Mouse (Mus musculus) c-Kit-positive CD71-positive TER-119-positive erythroid progenitor cells, embryonic 14.5 days (primary cell): Measurements from ENCODE around the gene Grin1.

Experiments
- DNase-seq: peaks from one replicate; pipeline ENCODE4 v3.0.0-alpha.2; 2013; ENCODE audit warnings: low spot score

Grin1 gene

DNA sequence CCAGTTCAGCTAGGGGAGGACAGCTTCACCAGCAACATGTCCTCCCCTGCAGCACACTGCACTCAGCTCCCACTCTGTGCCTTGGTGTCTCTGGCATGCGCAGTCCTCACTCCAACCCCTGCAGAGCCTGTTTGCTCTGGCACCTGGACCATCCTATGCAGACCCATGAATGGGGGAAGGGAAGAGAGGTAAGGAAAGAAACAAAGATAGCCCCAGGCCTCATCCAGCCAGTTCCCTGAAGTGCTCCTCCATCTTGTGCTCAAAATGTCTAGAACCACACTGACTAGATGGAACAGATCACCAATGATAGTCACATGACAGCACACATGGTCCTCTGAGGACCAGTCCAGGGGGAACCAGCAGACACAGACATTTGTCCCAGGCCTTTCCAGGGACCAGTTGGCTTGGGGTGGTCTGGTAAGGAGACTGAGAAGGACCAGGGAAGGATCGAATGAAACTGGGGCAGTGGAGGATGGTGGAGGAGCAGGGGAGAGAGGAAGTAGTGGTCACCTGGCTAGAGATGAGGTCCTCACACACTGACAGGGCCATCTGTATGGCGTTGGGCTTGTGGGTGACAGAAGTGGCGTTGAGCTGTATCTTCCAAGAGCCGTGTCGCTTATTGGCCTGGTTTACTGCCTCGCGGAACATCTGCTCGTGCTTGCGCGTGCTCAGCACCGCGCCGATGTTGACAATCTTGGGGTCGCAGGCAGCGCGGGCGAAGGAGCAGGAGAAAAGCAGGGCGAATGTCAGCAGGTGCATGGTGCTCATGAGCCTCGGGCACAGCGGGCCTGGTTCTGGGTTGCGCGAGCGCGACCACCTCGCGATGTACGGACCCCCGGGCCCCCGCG, 644 bp downstream of the Grin1 start:
- no peak for DNase-seq

DNA sequence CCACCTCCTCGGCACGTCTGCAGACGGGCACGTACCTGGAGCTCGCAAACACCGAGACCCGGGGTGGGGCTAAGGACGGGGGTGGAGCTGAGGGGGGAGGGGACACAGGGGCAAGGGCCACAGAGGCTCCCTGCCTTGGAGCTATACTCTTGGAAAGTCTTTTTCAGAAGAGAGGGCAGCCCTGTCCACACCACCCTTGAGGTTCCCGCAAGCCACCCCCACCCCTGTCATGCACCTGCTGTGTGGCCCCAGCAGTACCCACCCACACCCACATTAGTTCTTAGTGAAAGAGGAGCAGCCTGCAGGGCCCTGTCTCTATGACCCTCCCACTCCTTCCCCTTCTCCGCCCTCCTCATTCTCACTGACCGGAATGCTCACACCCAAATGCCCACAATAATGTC, 7.5 kb downstream of the Grin1 start:
- no peak for DNase-seq

GRCm38 (mm10) chr2:25310969-25311368, 8.0 kb downstream of the Grin1 start:
- DNase-seq = no peak

GRCm38 (mm10) chr2:25310180-25310579, 8.8 kb downstream of the Grin1 start:
- no peak for DNase-seq

DNA sequence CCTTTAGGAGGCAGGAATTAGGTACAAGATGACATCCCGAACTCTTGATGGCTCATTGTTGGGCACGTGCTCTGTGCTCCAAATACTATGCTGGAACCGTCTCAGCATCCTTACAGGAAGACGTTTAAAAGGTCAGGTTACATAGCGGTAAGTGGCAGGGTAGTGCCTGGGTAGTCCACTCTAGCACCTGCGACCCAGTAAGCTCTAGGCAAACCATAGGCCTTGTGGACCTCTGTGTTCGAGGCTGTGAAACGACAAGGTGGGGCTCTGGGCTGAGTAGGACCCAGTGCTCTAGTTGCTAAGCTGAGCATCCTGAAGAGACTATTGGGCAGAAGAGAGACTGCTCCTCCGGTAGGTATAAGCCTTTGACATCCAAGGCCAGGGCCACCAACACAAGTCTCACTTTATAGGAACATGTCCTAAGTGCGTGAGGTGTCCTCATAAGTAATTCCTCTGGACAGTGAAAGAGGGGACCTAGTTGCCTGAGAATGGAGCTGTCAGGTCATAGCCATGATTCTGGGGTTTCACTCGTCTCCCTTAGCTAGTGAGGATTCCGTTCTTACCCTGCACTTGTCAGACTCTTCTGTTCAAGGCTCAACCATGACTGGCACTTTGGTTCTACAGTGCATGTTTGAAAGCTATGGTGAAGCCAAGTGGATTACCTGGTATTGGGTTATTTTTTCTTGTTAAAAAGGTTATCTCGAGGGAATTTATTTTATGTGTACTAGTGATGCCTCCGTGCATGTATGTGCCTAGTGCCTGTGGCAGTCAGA, 13.2 kb downstream of the Grin1 start:
- no peak for DNase-seq

DNA sequence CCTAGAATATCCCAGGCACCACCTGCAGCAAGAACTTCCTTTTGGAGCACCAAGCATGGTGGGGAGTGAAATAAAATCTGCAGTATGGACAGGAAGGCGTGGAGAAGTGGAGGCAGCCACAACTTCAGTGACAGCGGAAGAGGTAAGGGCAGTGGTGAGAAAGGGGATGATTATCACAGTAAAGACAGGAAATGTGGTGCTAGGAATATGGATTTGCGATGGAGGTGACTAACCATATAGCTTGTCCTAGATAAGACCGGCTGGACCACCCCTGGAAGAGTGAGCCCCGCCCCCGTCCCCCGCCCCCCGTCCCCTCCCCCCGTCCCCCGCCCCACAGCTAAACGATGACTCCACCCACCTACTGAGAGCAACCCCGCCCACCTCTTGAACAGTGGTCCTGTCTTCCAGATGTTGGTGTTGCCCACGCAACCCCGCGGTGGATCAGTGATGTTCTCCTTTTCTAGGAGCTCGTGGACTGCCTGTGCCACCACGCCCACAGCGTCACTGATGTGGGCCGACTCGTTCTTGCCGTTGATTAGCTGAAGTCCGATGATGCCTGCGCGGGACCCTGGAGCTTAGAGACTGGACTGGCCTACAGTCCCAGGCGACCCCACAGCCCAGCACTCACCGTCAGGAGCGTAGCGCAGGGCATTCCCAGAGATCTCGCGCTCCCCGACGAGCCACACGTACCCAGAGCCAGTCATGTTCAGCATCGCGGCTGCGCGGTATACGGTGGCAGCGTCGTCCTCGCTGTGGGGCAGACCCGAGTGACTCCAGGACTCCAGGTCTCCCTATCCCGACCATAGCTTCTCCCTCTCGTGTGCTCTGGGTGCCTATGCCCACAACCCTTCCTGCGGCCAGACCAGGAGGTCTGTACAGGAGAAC, 14.1 kb downstream of the Grin1 start:
- DNase-seq = no peak

DNA sequence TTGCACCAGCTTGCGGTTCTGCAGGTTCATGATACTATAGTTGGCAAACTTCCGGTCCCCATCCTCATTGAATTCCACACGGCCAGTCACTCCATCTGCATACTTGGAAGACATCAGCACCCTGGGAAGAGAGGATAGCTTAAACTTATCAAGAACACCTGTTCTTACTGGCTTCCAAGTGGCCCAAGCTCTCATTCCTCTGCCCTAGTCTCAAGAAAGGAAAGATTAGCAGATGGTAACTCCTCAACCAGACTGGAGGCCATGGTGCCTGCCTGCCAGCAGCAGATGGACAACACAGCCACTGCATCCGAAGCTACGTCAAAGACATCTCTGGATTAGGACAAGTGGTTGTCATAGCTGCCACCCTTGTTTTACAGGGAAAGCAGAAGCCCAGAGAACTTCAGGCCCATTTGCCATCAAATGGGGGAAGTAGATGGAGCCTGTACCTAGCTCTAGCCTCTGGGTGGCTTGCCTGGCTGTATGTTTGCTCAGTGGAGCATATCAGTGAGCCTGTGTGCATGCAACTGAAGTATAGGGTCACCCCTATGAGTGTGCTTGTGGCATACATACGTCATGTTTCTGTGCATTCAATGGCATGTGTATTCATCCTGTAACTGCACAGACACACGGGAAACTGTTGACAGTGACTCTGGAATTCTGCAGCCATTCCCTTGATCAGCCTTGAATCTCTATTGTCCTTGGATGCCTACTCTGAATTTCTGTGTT, 14.9 kb downstream of the Grin1 start:
- no peak for DNase-seq

DNA sequence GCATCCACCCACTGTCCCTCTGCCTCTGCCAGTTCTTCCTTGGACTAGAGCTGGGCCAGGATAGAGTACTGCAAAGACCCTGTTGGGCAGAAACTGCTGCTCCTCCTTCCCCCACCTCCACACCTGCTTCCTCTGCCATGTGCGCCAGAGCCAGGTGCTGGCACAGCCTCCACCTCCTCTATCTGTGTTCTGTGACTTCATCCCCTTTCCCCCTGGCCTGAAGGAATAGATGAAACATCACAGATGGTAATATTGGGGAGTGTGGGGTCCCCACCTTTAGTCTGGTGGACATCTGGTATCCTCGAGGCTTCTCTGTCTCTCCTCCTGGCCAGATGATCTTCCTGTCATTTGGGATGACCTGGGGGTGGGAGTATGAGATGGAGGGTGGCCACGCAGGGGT, 15.5 kb downstream of the Grin1 start:
- DNase-seq = no peak

DNA sequence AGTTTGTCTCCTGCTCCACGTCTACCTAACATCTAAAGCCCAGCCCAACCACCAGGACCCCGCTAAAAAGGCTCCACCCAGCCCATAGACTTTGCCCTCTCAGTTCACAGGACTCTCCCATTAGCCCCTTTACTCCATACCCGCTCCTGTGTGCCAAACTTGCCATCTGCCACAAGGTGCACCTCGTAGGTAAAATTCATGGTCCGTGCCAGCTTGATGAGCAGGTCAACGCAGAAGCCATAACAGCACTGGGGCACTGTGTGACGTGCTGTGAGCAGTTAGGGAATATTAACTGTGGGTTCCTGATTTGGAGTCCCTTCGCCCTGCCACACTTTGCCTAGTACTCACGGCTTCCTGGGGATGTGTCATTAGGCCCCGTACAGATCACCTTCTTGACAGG, 20.9 kb downstream of the Grin1 start:
- no peak for DNase-seq

DNA sequence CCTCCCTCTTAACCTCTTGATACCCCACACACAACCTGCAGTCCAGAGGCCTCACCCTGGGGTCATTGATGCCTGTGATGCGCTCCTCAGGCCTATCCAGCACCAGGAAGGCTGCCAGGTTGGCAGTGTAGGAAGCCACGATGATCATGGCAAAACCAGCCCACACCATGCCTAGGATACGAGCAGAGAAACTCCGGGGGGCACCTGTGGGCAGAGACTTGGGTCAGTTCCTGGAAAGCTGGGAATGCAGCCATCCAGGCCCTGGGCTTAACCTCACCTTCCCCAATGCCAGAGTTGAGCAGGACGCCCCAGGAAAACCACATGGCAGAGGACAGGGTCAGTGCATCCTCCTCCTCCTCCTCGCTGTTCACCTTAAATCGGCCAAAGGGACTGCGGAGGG, 21.9 kb downstream of the Grin1 start:
- no peak for DNase-seq

- DNase-seq = no peak
Measured at GRCm38 (mm10) chr2:25293706-25294105, 25.3 kb downstream of the Grin1 start.

DNA sequence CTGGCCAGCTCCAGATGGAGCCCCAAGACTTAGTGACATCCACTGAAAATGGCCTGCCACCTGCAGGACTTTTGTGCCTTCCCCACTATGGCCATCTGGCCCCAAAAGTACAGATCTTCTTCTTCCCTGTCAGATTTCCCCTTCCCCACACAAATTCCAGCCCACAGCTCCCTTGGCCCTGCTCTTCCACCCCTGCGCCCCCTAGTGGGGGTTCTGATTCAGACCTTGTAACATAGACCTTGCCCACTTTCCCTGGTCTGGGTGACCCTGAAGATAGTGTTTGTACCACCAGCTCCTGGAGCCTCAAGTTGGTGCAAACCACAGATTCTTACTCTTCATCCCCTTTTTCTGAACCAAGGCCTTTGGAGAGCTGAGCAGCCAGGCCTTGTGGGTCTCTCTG, 26.1 kb downstream of the Grin1 start:
- peak; percentile 60 for DNase-seq

GRCm38 (mm10) chr2:25292054-25292544, 26.9 kb downstream of the Grin1 start:
- DNase-seq = no peak

DNA sequence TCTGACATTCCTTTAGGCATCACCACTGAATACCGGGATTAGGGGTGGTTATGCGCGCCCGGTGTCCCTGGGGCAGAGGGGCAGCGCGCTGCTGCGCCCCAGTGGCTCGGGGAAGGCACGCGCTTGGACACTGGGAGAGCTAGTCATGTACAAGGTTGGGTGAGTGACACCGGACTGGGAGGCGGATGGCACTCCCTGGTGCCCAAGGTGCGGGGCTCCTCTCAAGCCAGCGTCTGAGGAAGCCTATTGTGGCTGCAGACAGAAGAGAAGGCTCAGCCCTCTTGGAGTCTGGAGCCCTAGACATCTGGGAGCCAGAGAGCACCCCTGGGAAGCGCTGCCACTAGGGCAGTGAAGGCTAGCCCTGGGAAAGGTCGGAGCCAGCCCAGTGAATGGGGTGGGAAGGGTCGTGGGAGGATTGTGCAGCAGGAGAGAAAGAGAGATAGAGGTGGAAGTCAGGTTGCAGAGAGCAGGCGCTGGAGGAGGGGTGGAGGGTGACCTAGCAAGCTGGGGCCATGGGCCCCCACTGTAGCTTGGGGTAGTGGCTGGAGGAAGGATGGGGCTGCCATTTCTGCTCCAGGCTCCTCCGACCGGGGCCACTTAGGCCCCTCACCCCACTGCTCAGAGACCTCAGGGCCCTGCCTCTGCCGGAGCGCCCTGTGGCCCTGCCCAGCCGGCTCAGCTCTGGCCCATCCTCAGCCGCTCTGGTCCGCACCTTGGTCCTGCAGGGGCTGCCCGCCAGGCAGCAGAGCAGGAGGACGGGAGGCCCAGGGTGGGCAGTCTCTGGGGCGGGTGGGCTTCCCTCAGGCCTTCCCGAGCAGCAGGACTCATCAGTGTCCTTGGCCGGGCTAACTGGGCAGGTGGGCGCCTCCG, 27.6 kb downstream of the Grin1 start:
- DNase-seq = no peak

- no peak for DNase-seq
Measured at GRCm38 (mm10) chr2:25290816-25291130, 28.2 kb downstream of the Grin1 start.

DNA sequence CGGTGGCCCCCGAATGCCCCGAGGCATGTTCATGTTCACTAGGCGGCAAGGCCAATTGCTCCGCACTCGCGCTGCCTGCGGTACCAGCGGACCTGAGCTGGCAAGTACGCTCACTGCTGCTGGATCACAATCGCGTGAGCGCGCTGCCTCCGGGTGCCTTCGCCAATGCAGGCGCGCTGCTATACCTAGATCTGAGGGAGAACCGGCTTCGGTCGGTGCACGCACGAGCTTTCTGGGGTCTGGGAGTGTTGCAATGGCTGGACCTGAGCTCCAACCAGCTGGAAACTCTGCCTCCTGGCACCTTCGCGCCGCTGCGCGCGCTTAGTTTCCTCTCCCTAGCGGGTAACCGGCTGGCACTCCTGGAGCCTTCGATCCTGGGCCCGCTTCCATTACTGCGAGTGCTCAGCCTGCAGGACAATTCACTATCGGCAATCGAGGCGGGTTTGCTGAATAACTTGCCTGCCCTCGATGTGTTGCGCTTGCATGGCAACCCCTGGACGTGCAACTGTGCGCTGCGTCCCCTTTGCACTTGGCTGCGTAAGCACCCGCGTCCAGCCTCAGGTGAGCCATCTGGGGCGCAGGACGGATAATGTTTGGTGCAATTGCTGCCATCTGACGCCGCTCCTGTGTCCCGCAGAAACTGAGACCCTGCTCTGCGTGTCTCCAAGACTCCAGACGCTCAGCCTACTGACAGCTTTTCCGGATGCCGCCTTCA, 28.7 kb downstream of the Grin1 start:
- DNase-seq = no peak

GRCm38 (mm10) chr2:25289651-25290050, 29.3 kb downstream of the Grin1 start, which contains the start of gene Lrrc26:
TSS of gene Lrrc26 (plus strand) at chr2:25289915.
- no peak for DNase-seq

DNA sequence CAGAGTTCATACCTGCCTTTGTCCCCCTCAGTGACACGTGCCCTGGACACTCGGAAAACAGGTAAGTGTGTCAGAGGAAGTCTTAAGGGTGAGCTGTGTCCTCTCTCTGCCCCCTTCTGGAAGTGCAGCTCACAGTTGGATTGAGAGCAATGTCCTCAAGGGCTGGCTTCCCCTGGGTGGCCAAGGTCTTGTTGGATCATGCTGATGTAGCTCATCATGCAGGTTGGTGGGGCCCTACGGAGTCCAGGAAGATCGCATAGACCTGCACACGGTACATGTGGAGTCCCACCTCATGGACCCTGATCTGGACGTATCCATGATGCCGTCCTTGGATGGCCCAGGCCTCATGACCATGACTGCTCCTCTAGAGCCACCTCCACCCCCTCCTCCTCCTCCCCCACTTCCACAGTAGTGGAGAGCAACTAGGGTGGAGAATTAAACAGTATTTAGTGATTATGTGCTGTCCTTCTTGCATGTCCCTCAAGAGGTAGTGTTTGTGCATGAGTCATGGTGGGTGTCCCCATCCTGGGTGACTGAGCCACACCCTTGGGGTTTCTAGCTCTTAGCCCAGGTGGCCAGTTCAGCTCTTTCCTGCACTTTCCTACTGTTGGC, 30.1 kb downstream of the Grin1 start:
- no peak for DNase-seq

DNA sequence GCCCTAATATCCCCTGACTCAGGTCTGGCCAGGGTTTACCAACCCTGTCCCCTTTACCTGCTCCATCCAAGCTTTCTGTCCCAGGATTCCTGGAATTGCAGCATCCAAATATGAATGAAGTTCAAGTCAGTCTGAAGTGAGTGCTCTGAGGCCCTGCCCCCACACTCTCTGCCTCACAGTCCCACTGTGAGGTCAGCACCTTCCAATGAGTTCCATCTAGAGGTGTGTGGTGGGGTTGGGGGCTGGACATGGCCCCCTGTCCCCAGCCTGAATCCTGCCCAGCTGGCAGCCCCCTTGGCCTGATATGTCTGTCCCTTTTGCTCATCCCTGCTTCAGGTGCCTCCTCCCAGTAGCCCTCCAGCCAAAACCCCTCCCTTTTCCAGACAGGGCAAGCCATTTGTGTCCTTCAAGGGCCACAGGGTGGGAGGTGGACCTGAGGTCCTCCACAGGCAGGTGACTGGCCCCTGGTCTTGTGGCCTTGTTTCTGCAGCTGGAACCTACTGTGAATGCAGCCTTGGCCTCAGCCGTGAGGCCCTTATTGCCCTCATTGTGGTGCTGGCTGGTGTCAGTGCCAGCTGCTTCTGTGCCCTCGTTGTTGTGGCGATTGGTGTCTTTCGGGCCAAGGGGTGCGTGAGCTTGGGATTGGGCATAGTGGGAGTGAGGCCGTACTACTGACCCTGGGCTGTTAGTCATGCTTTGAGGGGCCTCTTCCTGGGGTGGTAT, 30.9 kb downstream of the Grin1 start, which contains the start of gene Tmem210:
Gene Tmem210, plus strand, starts transcription at position 219 of the 723 bp plus-strand sequence.
- DNase-seq = no peak
